Mouse (Mus musculus): ENCODE data around the gene Fcna. TPM values are rescaled to one million over a fixed set of nuclear protein-coding genes. Genes with fewer than 3 reads are reported as not detected.
A peak's percentile ranks its signal among the peaks of the same experiment; 100 is the strongest.

Gene Fcna
- polyA plus RNA-seq, 1 experiment from 2014 or later: 37.5 TPM

DNA sequence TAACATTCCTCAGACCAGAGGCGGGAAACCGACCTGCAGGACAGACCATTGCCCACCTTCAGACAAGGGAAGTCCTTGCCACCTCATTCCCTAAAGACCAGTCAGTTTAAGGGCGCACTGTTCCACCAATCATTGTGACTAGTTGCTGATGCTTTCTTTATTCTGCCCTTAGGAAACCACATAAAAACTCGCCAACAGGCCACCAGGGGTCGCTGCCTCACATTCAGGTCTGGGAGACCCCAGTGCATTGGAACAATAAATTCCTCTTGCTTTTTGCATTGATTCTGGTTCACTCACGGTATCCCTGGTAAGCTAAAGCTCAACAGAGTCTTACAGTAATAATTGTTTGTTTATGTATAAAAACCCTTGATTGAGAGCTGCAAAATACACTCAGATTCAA is 12.1 kb upstream of the Fcna start:
- H3K4me3 ChIP-seq (replicated peaks): no peak overlapping the region
- H3K27ac ChIP-seq: no peak overlapping the region
- no peaks in the 10 kb centered on the region for H3K27me3 ChIP-seq
- H3K9me3 ChIP-seq (replicated peaks): no peaks in the 10 kb centered on the region
- H3K36me3 ChIP-seq: no peaks in the 10 kb centered on the region
- no peak for ATAC-seq (ENCODE audit: low read depth)
- 10% methylated on average over 6 of the region's 6 CpGs for WGBS (ENCODE audit: insufficient replicate concordance)
- no peaks in the 10 kb centered on the region for H3K4me1 ChIP-seq (replicated peaks)
- DNase-seq: no peak
- H3K9ac ChIP-seq: no peak overlapping the region
- H3K4me2 ChIP-seq: no peak overlapping the region

DNA sequence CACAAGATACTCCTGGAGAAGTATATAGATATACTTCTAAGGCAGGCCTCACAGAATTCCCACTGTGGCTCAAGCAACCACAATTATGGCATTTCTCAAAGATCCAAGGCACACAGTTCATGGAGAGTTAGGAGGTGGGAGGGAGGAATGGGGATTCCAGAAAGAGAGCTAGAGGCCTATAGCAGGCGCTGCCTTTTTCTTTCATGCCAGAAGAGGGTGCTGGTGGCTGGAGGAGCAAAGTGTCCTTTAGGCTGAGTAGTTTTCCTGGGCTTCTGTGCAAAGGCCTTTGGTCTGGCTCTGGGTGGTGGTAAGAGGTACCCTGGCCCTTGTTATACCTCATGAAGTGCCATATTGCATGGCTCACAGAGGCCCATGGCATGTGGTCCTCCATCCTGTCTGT is 6.2 kb upstream of the Fcna start:
- Histone ChIP-seq H3K27ac (no peak overlapping the region), H3K9ac (no peak overlapping the region), H3K27me3 (no peaks in the 10 kb centered on the region), H3K4me3 (replicated peaks) (no peak overlapping the region), H3K9me3 (replicated peaks) (no peaks in the 10 kb centered on the region), H3K4me2 (no peak overlapping the region), H3K36me3 (no peaks in the 10 kb centered on the region), H3K4me1 (replicated peaks) (no peaks in the 10 kb centered on the region)
- ATAC-seq (ENCODE audit: low read depth) (no peak), DNase-seq (no peak)
- WGBS (ENCODE audit: insufficient replicate concordance): 50% methylated on average over 1 of the region's 1 CpGs

DNA sequence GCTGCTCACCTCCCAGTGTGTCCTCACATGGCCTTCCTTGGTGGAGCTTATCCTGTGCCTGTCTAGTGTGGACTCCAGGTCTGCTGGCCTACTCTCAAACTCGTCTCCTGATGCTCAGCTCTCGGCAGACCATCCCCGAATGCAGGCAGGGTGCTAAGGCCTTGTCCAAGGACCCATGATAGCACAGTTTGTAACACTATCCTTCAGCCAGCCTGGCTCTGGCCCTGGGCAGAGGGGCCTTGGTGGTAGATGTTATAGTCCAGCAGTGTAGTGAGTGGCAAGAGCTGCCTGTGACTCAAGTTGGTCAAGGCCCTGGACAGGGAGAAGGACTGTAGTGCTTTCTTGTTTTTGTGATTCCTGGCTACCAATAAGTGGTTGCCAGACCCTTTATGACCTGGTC is 5.8 kb upstream of the Fcna start:
- H3K4me2 ChIP-seq: no peak overlapping the region
- DNase-seq (no peak), ATAC-seq (ENCODE audit: low read depth) (no peak)
- H3K4me1 ChIP-seq (replicated peaks): no peaks in the 10 kb centered on the region
- H3K9ac ChIP-seq: no peak overlapping the region
- no peaks in the 10 kb centered on the region for H3K27me3 ChIP-seq
- no peaks in the 10 kb centered on the region for H3K36me3 ChIP-seq
- no peak overlapping the region for H3K27ac ChIP-seq
- 52% methylated on average over 3 of the region's 3 CpGs for WGBS (ENCODE audit: insufficient replicate concordance)
- H3K9me3 ChIP-seq (replicated peaks): no peaks in the 10 kb centered on the region
- no peak overlapping the region for H3K4me3 ChIP-seq (replicated peaks)

DNA sequence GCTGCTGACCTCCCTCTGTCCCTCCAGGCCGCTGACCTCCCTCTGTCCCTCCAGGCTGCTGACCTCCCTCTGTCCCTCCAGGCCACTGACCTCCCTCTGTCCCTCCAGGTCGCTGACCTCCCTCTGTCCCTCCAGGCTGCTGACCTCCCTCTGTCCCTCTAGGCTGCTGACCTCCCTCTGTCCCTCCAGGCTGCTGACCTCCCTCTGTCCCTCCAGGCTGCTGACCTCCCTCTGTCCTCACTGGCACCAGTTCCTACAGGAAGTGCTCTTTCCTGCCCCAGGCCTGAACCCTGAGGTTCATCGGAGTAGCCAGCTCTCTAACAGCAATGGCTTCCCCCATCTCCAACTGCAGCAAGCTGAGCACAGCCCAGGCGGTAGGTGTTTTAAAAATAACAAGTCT is 908 bp upstream of the Fcna start:
- WGBS (ENCODE audit: insufficient replicate concordance): 27% methylated on average over 4 of the region's 4 CpGs
- no peak overlapping the region for H3K4me3 ChIP-seq (replicated peaks)
- no peaks in the 10 kb centered on the region for H3K9me3 ChIP-seq (replicated peaks)
- H3K27me3 ChIP-seq: no peaks in the 10 kb centered on the region
- no peaks in the 10 kb centered on the region for H3K36me3 ChIP-seq
- H3K27ac ChIP-seq: no peak overlapping the region
- no peak overlapping the region for H3K4me2 ChIP-seq
- no peak; the same call in 1 of the 2 replicates for ATAC-seq (ENCODE audit: low read depth)
- H3K9ac ChIP-seq: no peak overlapping the region
- no peak for DNase-seq
- H3K4me1 ChIP-seq (replicated peaks): no peaks in the 10 kb centered on the region

DNA sequence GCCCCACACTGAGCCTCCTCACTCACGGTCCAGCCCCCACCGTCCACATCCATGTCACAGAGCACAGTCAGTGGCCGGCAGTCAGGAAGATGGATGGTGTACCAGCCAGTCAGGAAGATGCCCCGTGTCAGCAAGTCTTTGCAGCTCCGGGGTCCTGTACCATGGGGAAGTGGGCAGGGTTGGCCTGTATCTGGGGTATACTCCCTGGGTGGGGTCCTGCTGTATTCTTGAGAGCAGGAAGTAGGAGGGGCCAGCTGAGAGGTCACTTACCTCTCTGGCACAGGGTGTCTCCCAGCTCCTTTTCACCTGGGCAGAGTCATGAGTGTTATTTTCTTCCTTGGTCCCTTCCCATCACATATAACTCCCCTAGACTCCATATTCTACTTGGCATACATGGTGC is 1.8 kb downstream of the Fcna start:
- DNase-seq: no peak
- no peaks in the 10 kb centered on the region for H3K36me3 ChIP-seq
- H3K27me3 ChIP-seq: no peaks in the 10 kb centered on the region
- H3K4me2 ChIP-seq: no peak overlapping the region
- no peak overlapping the region for H3K27ac ChIP-seq
- peaks cover 11% of the 10 kb centered on the region for H3K4me1 ChIP-seq (replicated peaks)
- no peaks in the 10 kb centered on the region for H3K9me3 ChIP-seq (replicated peaks)
- ATAC-seq (ENCODE audit: low read depth): no peak
- no peak overlapping the region for H3K4me3 ChIP-seq (replicated peaks)
- H3K9ac ChIP-seq: no peak overlapping the region
- WGBS (ENCODE audit: insufficient replicate concordance): 30% methylated on average over 5 of the region's 5 CpGs

DNA sequence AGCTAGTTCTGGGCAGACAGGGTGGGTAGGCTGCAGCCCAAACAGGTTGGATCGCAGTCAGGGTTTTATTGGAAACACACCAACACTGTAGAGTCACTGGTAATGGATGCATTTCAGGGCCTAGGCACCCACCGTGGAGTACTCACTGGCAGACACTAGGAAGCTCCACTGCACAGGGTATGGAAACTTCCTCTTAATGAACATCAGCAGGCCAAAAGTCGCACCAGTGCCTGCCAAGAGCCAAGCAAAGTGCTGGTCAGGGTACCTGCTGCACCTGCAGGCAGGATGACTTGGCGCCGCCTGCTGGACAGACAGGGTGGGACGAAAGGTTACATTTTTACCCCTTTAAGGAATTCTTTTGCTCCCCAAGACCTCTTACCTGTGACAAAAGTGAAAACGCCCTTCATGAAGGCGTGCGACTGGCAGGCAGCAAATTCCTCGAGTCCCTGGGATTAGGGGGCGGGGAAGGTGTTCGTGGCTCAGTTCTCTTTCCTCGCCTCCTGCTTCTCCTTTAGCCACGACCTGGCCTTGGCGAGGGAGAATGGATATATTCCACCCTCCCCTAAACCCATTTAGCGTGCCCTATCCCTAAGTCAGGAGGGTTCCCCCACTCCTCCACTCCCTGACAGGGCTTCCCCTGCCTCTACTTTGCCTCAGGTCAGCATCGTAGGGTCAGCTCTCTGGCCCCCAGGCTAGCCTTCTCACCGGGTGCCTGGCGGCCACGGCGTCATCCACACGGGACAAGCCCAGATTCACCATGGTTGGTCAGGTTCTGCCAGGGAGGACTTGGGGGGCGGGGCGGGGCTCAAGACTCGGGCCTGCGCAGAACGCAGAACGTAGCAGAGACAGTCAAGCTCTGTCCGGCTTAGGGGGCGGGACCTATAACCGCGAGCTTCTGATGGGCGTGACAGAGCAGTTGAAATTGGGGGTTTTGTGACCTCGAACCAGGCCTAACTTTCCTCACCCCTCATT is 6.3 kb downstream of the Fcna start, which contains the start of gene Tmem141:
Tmem141 (minus strand) TSS at position 777 of the 972 bp plus-strand sequence.
- Histone ChIP-seq H3K4me2 (peak within 1 kb of the TSS; percentile 72), H3K27me3 (peaks cover 35% of the 10 kb centered on the region), H3K9me3 (replicated peaks) (no peaks in the 10 kb centered on the region), H3K36me3 (no peaks in the 10 kb centered on the region), H3K4me1 (replicated peaks) (peaks cover 13% of the 10 kb centered on the region), H3K27ac (no peak within 1 kb of the TSS), H3K9ac (peak within 1 kb of the TSS; percentile 54), H3K4me3 (replicated peaks) (peak within 1 kb of the TSS; percentile 53)
- peak; percentile 67 for DNase-seq
- WGBS (ENCODE audit: insufficient replicate concordance): 6% methylated on average over 34 of the region's 34 CpGs
- peak; percentile 81 for ATAC-seq (ENCODE audit: low read depth)

DNA sequence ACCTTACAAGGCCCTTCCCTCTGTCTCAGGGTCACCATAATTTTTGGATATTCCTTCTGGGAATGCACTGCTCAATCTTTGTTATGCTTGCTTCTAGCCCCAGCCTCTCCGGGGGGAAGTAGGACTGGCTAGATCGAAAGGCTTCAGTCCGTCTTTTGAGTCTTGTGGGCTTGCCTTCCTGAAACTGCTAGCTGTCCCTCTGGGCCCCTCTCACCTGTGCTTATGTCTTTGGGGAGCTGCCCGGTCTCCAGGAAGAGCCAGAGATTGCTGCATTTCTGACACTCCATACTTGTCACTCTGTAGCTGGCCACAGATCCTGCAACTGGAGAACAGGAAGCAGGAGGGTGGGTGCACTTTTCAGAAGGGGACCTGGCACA is 7.0 kb downstream of the Fcna start:
- ATAC-seq (ENCODE audit: low read depth) (no peak), DNase-seq (no peak)
- Histone ChIP-seq H3K4me1 (replicated peaks) (peaks cover 20% of the 10 kb centered on the region), H3K27me3 (peaks cover 42% of the 10 kb centered on the region), H3K27ac (no peak overlapping the region), H3K9ac (no peak overlapping the region), H3K9me3 (replicated peaks) (no peaks in the 10 kb centered on the region), H3K4me2 (peak overlapping the region; percentile 72), H3K36me3 (no peaks in the 10 kb centered on the region), H3K4me3 (replicated peaks) (no peak overlapping the region)
- 50% methylated on average over 4 of the region's 4 CpGs for WGBS (ENCODE audit: insufficient replicate concordance)

DNA sequence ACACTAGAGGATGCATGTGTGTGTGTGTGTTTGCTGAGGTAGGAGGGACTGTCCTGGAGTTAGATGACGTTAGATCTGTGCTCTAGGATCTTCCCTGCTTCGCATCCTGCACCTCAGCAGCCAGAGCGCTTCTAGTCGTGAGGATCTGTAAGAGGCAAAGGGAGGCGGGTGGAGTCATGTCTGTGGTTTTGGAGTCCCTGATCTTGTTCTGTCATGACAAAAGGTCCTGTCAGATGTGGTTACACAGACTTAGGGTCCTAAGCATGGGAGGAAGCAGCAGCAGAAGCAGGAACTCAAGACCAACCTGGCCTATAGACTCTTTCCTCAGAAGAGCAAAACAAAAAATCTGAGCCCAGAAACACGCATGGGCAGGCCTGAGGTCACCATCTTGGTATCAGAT is 7.4 kb downstream of the Fcna start:
- Histone ChIP-seq H3K4me3 (replicated peaks) (no peak overlapping the region), H3K4me2 (no peak overlapping the region), H3K9me3 (replicated peaks) (no peaks in the 10 kb centered on the region), H3K27ac (no peak overlapping the region), H3K36me3 (no peaks in the 10 kb centered on the region), H3K9ac (no peak overlapping the region), H3K27me3 (peaks cover 46% of the 10 kb centered on the region), H3K4me1 (replicated peaks) (peaks cover 22% of the 10 kb centered on the region)
- 16% methylated on average over 6 of the region's 6 CpGs for WGBS (ENCODE audit: insufficient replicate concordance)
- no peak for DNase-seq
- ATAC-seq (ENCODE audit: low read depth): no peak

DNA sequence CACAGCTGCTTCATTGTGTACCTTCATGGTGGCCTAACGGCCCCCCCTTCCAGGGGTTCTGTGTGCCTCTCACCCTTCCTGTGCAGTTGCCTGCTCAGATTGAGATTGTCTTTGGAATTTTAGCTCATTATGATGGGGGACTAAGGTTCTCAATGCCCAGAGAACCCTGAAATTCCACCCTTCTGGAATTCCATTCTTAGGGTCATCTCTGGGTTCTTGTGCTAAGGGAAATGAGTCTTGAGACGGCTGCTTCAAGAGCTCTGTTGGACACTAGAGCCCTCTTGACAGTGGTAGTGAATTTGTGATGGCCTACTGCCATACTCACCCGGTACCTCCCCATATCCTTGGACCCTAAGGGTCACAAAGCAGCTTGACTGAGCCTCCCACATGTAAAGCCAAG is 10.3 kb downstream of the Fcna start, which contains the start of gene Ccdc183:
Ccdc183 (minus strand) TSS at position 101 of the 400 bp plus-strand sequence.
- Histone ChIP-seq H3K36me3 (no peaks in the 10 kb centered on the region), H3K4me2 (0 out of 2 replicates have a peak within 1 kb of the TSS, but pooled peaks have one; percentile 21), H3K9ac (no peak within 1 kb of the TSS), H3K27me3 (peaks cover 75% of the 10 kb centered on the region), H3K4me3 (replicated peaks) (no peak within 1 kb of the TSS), H3K9me3 (replicated peaks) (no peaks in the 10 kb centered on the region), H3K4me1 (replicated peaks) (peaks cover 22% of the 10 kb centered on the region), H3K27ac (no peak within 1 kb of the TSS)
- no peak for ATAC-seq (ENCODE audit: low read depth)
- no peak for DNase-seq
- 49% methylated on average over 3 of the region's 3 CpGs for WGBS (ENCODE audit: insufficient replicate concordance)

DNA sequence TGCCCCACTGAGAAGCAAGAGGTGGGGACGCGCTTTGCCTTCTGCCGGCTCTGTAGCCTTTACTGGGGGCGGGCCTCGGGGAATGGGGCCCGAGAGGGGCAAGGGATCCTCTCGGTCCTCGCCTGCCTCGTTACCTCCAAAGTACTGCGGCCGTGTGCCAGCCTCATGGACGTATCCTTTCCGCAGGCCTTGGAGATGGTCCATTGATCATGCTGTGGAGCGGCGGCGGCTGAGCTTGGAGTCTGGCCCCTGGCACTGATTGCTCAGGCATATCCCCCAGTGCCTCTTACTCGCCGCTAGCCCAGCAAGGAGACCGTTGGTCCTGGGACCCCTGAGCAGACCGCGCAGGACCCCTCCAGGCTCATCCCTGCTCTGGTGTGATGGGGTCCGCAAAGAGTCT is 11.4 kb downstream of the Fcna start:
- Histone ChIP-seq H3K36me3 (no peaks in the 10 kb centered on the region), H3K4me3 (replicated peaks) (no peak overlapping the region), H3K9ac (no peak overlapping the region), H3K27ac (no peak overlapping the region), H3K9me3 (replicated peaks) (no peaks in the 10 kb centered on the region), H3K27me3 (peaks cover 75% of the 10 kb centered on the region), H3K4me1 (replicated peaks) (peaks cover 15% of the 10 kb centered on the region), H3K4me2 (peak overlapping the region; percentile 21; the same call in 1 of the 2 replicates)
- 17% methylated on average over 22 of the region's 22 CpGs for WGBS (ENCODE audit: insufficient replicate concordance)
- ATAC-seq (ENCODE audit: low read depth): no peak
- DNase-seq: no peak

DNA sequence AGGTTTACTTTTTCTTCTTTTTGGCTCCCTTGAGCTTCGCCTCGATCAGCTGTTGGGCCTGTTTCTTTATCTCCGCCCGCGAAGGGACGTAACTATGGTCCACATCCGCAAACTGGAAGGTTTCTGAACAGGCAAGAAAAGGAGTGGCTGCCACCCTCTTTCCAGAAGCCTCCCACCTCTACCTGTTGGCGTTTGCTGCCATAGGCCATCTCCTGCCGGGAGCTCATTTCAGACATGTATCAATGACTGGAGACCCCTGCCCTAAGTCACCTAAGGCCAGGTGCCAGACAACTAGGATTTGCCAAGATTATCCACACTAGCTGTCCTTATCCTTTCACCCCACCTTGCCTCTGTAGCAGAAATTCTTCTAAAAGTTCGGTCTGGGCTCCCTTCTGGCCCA is 19.2 kb downstream of the Fcna start:
- H3K9me3 ChIP-seq (replicated peaks): no peaks in the 10 kb centered on the region
- peak overlapping the region; percentile 94; the same call in 1 of the 2 replicates for H3K9ac ChIP-seq
- H3K27ac ChIP-seq: 0 out of 2 replicates have a peak overlapping the region, but pooled peaks have one; percentile 24
- peak overlapping the region; percentile 86 for H3K4me3 ChIP-seq (replicated peaks)
- H3K27me3 ChIP-seq: peaks cover 11% of the 10 kb centered on the region
- H3K4me1 ChIP-seq (replicated peaks): peaks cover 35% of the 10 kb centered on the region
- DNase-seq: no peak
- WGBS (ENCODE audit: insufficient replicate concordance): 47% methylated on average over 10 of the region's 10 CpGs
- H3K4me2 ChIP-seq: peak overlapping the region; percentile 79
- ATAC-seq (ENCODE audit: low read depth): peak; percentile 17; the same call in 1 of the 2 replicates
- 0 out of 2 replicates have a peak, but pooled peaks cover 5% of the 10 kb centered on the region for H3K36me3 ChIP-seq
